Mouse (Mus musculus): ENCODE measurements around the gene Slc39a13. TPM values are rescaled to one million over a fixed set of nuclear protein-coding genes. Genes with fewer than 3 reads are reported as not detected.

Gene Slc39a13
- total and polyA plus RNA-seq, 2 experiments from 2014 or later: 22.6 to 37.1 TPM

DNA sequence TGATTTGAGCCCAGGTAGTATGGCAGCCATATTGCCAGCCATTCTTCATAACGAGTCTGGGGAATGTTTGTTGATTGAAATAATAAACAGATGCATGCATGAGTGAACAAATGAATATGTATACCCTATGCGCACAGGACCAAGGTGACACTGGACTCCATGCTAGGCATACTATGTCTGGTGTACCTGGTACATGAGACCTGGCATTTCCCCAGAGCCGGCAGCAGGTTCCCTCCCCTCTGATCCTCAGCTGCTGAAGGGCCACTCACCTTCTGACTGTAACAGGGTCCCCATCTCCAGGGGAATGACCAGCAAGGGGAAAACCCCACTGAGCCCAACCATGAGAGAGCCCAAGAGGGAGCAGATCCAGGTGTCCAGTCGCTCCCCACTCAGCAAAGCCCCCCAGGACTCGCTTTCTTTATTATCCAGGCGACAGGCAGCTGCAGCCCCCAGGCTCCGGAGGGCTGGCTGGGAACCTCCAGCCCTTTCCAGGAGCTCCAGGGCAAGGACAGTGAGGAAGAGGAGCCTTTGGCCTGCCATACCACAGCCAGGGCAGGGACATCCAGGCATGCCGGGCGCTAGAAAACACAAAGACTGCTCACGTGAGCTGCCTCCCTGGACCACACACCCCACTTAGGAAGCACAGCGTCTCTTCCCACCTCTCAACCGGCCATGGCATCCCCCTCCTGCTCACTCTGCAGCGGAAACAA is 1.9 kb downstream of the Slc39a13 start:
- 55% methylated on average over 13 of the region's 13 CpGs for WGBS
- peak overlapping the region; percentile 72 for H3K9ac ChIP-seq (replicated peaks; ENCODE audit: low read length)

DNA sequence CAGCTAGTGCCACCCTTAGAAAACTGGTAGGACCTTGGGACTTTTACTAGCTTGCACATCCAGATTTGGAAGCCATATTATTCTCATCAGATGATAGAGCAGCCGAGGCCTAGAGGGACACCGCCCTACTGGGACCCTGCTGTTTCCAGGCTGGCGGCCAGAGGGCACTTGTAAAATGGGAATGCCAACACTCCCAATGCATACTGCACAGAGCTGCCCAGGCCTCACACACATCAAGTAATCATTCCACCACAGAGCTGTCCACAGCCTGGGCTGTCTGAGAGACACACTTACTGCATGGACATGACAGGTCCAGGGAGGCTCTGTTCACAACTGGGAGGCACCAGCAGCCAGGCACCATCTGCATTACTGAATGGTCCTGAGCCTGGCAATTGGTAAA is 3.8 kb downstream of the Slc39a13 start:
- no peak for TF ChIP-seq CTCF (IDR thresholded peaks at IDR 0.05; ENCODE audit: low read depth)
- no peak overlapping the region for H3K27ac ChIP-seq

More for the DNA sequence above, 1.9 kb downstream of the Slc39a13 start:
- Histone ChIP-seq H3K4me1 (ENCODE audit: insufficient read depth, low read length) (peaks cover 20% of the 10 kb centered on the region), H3K27ac (no peak overlapping the region), H3K9me3 (ENCODE audit: low read length) (no peaks in the 10 kb centered on the region), H3K4me2 (ENCODE audit: low read depth, low read length) (peak overlapping the region; percentile 67), H3K4me3 (ENCODE audit: low read length) (peak overlapping the region; percentile 70), H3K36me3 (ENCODE audit: insufficient read depth, low read length) (peaks cover 10% of the 10 kb centered on the region), H3K27me3 (ENCODE audit: insufficient read depth, low read length) (no peaks in the 10 kb centered on the region)
- DNase-seq (ENCODE audit: low spot score) (no peak), ATAC-seq (no peak)
- TF ChIP-seq CTCF (IDR thresholded peaks at IDR 0.05; ENCODE audit: low read depth): no peak

DNA sequence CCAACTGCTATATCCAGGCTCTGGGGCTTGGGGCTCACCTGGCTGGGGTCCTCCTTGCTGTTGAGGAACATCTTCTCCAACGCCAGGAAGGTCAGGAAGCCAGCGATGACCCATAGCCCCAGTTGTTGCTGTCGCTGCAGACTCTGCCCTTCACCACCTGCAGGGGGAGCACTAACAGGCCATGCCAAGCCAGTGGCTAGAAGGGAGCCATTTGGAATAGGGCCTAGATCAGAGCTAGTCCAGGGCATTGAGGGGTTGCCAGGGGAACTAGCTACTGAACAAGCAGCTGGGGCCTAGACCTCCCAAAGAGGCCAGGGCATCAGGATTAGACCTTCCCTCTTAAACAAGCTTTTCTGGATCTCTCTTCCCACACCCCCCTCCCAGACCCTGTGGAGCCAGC is 4.7 kb downstream of the Slc39a13 start:
- Histone ChIP-seq H3K9ac (replicated peaks; ENCODE audit: low read length) (no peak overlapping the region), H3K4me1 (ENCODE audit: insufficient read depth, low read length) (peaks cover 12% of the 10 kb centered on the region), H3K9me3 (ENCODE audit: low read length) (no peaks in the 10 kb centered on the region), H3K4me2 (ENCODE audit: low read depth, low read length) (no peak overlapping the region), H3K27ac (0 out of 2 replicates have a peak overlapping the region, but pooled peaks have one; percentile 1), H3K36me3 (ENCODE audit: insufficient read depth, low read length) (peaks cover 18% of the 10 kb centered on the region), H3K27me3 (ENCODE audit: insufficient read depth, low read length) (no peaks in the 10 kb centered on the region), H3K4me3 (ENCODE audit: low read length) (no peak overlapping the region)
- TF ChIP-seq CTCF (IDR thresholded peaks at IDR 0.05; ENCODE audit: low read depth): peak; percentile 77
- WGBS: 48% methylated on average over 3 of the region's 3 CpGs
- peak; percentile 79 for DNase-seq (ENCODE audit: low spot score)
- ATAC-seq: no peak

More for the DNA sequence above, 3.8 kb downstream of the Slc39a13 start:
- Histone ChIP-seq H3K4me1 (ENCODE audit: insufficient read depth, low read length) (peaks cover 20% of the 10 kb centered on the region), H3K27me3 (ENCODE audit: insufficient read depth, low read length) (no peaks in the 10 kb centered on the region), H3K4me2 (ENCODE audit: low read depth, low read length) (no peak overlapping the region), H3K9ac (replicated peaks; ENCODE audit: low read length) (no peak overlapping the region), H3K9me3 (ENCODE audit: low read length) (no peaks in the 10 kb centered on the region), H3K4me3 (ENCODE audit: low read length) (no peak overlapping the region), H3K36me3 (ENCODE audit: insufficient read depth, low read length) (peaks cover 18% of the 10 kb centered on the region)
- DNase-seq (ENCODE audit: low spot score): no peak
- WGBS: 57% methylated on average over 3 of the region's 3 CpGs
- ATAC-seq: no peak

DNA sequence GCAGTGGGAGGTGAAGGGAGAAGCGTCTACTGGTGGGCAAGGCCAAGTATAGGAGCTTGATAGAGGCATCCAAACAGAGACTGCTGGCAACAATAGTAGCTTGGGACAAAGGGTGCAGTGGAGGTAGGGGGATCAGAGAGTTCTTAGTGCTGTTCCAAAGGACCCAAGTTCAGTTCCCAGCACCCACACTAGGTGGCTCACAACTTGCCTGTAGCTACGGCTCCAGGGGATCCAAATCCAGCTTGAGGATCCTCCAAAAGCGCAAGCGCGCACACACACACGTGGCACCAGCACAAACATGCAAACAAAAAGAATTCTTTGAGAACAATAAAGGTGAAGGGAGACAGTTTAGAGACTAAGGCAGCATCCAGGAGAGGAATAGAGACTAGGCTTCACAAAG is 6.0 kb downstream of the Slc39a13 start:
- ATAC-seq (no peak), DNase-seq (ENCODE audit: low spot score) (no peak)
- Histone ChIP-seq H3K9me3 (ENCODE audit: low read length) (no peaks in the 10 kb centered on the region), H3K9ac (replicated peaks; ENCODE audit: low read length) (no peak overlapping the region), H3K27me3 (ENCODE audit: insufficient read depth, low read length) (no peaks in the 10 kb centered on the region), H3K4me1 (ENCODE audit: insufficient read depth, low read length) (peaks cover 9% of the 10 kb centered on the region), H3K36me3 (ENCODE audit: insufficient read depth, low read length) (peaks cover 24% of the 10 kb centered on the region), H3K4me2 (ENCODE audit: low read depth, low read length) (no peak overlapping the region), H3K27ac (no peak overlapping the region), H3K4me3 (ENCODE audit: low read length) (no peak overlapping the region)
- peak; percentile 28; the same call in 1 of the 2 replicates for TF ChIP-seq CTCF (IDR thresholded peaks at IDR 0.05; ENCODE audit: low read depth)
- 86% methylated on average over 6 of the region's 6 CpGs for WGBS

DNA sequence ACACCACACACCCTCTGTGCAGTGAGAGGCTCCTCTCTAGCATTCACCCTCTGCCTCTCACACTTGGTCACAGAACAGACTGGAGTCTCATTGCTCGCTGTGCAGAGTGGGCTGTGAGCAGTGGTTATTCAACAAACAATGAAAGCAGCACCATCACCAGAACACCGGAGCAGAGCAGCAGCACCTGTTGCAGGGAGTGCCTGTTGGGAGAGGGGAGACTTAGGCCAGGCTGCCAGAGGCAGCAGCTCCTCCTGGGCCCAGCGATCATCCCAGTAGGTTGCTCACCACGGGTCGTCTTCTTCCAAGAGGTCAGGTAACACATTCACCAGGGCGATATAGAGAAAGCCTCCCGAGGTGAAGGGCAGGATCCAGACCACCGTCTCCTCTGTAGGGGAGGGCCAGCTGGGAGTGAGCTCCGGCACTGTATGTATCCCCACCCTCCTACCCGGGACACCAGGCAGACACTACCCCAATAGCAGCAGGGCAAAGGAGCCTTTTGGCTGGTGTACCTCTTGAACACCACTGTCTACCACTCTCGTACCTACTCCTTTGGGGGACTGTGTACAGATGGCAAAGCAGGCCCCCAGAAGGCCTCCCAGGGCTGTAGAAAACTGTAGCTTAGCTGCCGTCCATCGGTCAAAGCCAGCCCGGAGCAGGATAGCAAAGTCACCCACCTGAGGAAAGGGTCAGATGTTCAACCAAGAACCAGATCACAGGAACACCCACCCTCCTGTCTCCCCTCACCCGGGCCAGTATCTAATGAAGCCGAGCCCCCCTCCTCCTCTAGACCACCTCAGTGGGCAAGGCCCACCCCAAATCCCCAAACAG is 7.2 kb downstream of the Slc39a13 start:
- no peak for ATAC-seq
- Histone ChIP-seq H3K4me1 (ENCODE audit: insufficient read depth, low read length) (no peaks in the 10 kb centered on the region), H3K27me3 (ENCODE audit: insufficient read depth, low read length) (no peaks in the 10 kb centered on the region), H3K9me3 (ENCODE audit: low read length) (no peaks in the 10 kb centered on the region), H3K4me2 (ENCODE audit: low read depth, low read length) (no peak overlapping the region), H3K4me3 (ENCODE audit: low read length) (no peak overlapping the region), H3K36me3 (ENCODE audit: insufficient read depth, low read length) (peaks cover 36% of the 10 kb centered on the region), H3K27ac (no peak overlapping the region), H3K9ac (replicated peaks; ENCODE audit: low read length) (no peak overlapping the region)
- TF ChIP-seq CTCF (IDR thresholded peaks at IDR 0.05; ENCODE audit: low read depth): no peak
- 91% methylated on average over 16 of the region's 16 CpGs for WGBS
- DNase-seq (ENCODE audit: low spot score): no peak

DNA sequence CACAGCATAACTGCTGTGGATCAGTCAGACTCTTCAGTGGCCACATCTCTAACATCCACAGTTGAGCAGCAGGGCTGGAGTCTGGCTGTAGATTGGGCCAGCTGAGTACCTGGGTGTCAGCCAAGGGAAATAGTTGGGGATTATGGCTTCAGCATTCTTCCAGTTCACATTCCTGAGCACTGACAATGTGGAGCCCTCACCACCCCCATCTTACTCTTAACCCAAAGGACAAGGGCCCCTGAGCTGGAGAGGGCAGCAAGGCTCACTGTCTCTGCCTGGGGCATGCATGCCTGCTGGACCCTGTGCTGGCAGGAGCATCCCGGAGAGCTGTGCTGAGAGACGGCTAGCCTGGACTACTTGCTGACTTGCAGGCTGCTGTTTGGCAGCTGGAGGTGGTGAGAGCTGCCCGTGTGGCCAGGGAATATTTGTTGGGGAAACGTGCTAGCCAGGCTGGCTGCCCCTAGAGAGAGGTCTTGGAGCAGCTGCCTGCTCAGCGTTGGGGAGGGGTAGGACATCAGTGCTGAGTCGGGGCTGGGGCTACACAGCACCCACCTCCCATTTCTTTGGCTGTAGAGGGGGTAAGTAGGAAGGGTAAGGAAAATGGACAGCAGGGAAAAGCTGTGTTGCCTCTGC is 8.3 kb downstream of the Slc39a13 start:
- Histone ChIP-seq H3K27ac (no peak overlapping the region), H3K4me3 (ENCODE audit: low read length) (no peak overlapping the region), H3K4me2 (ENCODE audit: low read depth, low read length) (no peak overlapping the region), H3K9me3 (ENCODE audit: low read length) (no peaks in the 10 kb centered on the region), H3K4me1 (ENCODE audit: insufficient read depth, low read length) (no peaks in the 10 kb centered on the region), H3K36me3 (ENCODE audit: insufficient read depth, low read length) (peaks cover 47% of the 10 kb centered on the region), H3K9ac (replicated peaks; ENCODE audit: low read length) (no peak overlapping the region), H3K27me3 (ENCODE audit: insufficient read depth, low read length) (no peaks in the 10 kb centered on the region)
- ATAC-seq (no peak), DNase-seq (ENCODE audit: low spot score) (no peak)
- 71% methylated on average over 6 of the region's 6 CpGs for WGBS
- no peak for TF ChIP-seq CTCF (IDR thresholded peaks at IDR 0.05; ENCODE audit: low read depth)

Data from hindbrain, postnatal 0 days (tissue).